Mouse (Mus musculus) spleen, adult 2 months (tissue): ENCODE measurements around the gene Slc39a11. TPM values are rescaled to one million over a fixed set of nuclear protein-coding genes. Genes with fewer than 3 reads are reported as not detected.

ENCODE experiments used
- DNase-seq, 2 experiments: peaks; one replicate each; pipeline versions ENCODE4 v3.0.0 to v3.0.0-alpha.2; 2012 to 2021; ENCODE audit warnings: low spot score in 2 of 2, low read depth in 1 of 2
- H3K27ac ChIP-seq: fragments of 200-500 bp; 2 replicates; pipeline ENCODE4 v1.5.1; 2012; ENCODE audit warnings: low read length, inconsistent platforms; ENCODE audit not compliant: insufficient read depth
- H3K27me3 ChIP-seq: fragments of 200-500 bp; 2 replicates; pipeline ENCODE4 v1.6.1; 2012; ENCODE audit warnings: mild to moderate bottlenecking, moderate library complexity, low read length, inconsistent platforms; ENCODE audit not compliant: control insufficient read depth, insufficient read depth
- H3K36me3 ChIP-seq: fragments of 200-500 bp; 2 replicates; pipeline ENCODE4 v1.6.1; 2012; ENCODE audit warnings: mild to moderate bottlenecking, low read length, inconsistent platforms; ENCODE audit not compliant: control insufficient read depth, insufficient read depth
- H3K4me1 ChIP-seq: fragments of 200-500 bp; 2 replicates; pipeline ENCODE4 v1.6.1; 2011; ENCODE audit warnings: inconsistent platforms; ENCODE audit not compliant: control insufficient read depth, insufficient read depth, insufficient read length
- H3K4me3 ChIP-seq: fragments of 200-500 bp; 2 replicates; pipeline ENCODE4 v1.5.1; 2011; ENCODE audit warnings: mild to moderate bottlenecking, inconsistent platforms; ENCODE audit not compliant: insufficient read depth, insufficient read length; ENCODE audit errors: extremely low read depth
- CTCF ChIP-seq: fragments of 200-500 bp; IDR thresholded peaks from 2 replicates; pipeline ENCODE4 v1.5.1; 2011; ENCODE audit warnings: mild to moderate bottlenecking, inconsistent platforms; ENCODE audit not compliant: insufficient read depth, insufficient read length, insufficient replicate concordance; ENCODE audit errors: extremely low read depth
- POLR2A ChIP-seq: fragments of 200-500 bp; IDR thresholded peaks from 2 replicates; pipeline ENCODE4 v1.6.1; 2011; ENCODE audit warnings: low read depth, low read length, inconsistent platforms
- WGBS: fragments of 180-500 bp; shearing (Covaris S2); methylation state at CpG from one replicate; pipeline ENCODE4 v1.1.7; 2018; 5-methylcytosine and 5-hydroxymethylcytosine counted together
- polyA plus RNA-seq: library from polyadenylated mRNA; depleted of rRNA; stranded (reverse); fragments of >200 nt; gene quantifications from 2 replicates; pipeline ENCODE4 v1.2.3, GENCODE M21; 2012

Gene Slc39a11
- polyA plus RNA-seq, 1 experiment: 11.6 TPM

DNA sequence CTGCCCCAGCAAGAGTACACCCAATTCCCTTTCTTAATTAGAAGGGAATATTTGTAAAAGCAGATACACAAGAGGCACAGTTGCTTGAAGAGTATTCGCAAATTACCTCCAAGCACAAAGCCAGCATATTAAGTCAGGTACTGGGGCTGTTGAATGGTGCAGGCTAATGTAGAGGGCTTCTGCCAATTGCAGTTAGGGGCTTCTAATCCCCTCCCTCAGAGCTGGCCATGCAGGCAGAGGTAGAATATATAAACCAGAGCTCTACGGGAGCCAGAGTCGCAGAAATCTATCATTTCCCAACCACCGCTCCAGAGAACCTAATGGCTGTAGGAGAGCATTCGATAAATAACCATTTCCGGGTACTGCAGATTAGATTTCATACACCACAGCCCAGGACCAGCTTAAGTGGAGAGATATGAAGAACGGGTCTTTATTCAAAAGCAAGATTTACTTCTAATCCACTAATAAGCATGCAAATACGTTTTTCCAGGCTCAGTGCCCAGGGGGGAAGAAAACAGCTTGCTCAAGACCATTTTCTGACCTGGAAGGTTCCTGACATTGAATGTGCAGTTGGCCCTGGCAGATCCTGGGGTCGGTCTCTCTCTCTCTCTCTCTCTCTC is 302.9 kb downstream of the Slc39a11 start:
- Histone ChIP-seq H3K36me3 (no peaks in the 10 kb centered on the region), H3K4me3 (no peak overlapping the region), H3K4me1 (no peaks in the 10 kb centered on the region), H3K27ac (no peak overlapping the region), H3K27me3 (no peaks in the 10 kb centered on the region)
- 93% methylated on average over 9 of the region's 9 CpGs for WGBS
- DNase-seq: no peak
- TF ChIP-seq CTCF (no peak), POLR2A (no peak)

DNA sequence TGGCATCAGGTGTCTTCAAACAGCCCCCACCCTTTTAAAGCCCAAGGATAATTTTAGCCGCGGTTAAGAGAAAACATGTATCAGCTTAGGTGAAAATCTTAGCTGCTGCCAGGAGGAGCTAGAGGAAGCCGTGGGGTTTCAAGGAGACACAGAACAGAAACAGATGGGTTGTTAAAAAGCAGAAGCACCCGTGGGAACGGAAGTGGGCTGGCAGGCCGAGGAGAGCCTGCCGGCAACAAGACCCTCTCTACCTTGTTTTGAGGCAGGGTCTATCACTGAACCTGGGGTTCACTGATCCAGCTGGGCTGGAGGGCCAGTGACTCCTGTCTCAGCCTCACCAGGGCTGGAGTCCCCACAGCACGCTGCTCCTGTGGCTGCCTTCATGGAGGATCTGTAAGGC is 310.1 kb downstream of the Slc39a11 start:
- H3K27ac ChIP-seq: peak overlapping the region; percentile 90
- 11% methylated on average over 8 of the region's 8 CpGs for WGBS
- no peaks in the 10 kb centered on the region for H3K27me3 ChIP-seq
- peak overlapping the region; percentile 31; the same call in 1 of the 2 replicates for H3K4me3 ChIP-seq
- DNase-seq: peak; percentile 43 to 59
- H3K4me1 ChIP-seq: peaks cover 11% of the 10 kb centered on the region; the same call in 1 of the 2 replicates
- TF ChIP-seq CTCF (no peak), POLR2A (no peak)
- no peaks in the 10 kb centered on the region for H3K36me3 ChIP-seq

DNA sequence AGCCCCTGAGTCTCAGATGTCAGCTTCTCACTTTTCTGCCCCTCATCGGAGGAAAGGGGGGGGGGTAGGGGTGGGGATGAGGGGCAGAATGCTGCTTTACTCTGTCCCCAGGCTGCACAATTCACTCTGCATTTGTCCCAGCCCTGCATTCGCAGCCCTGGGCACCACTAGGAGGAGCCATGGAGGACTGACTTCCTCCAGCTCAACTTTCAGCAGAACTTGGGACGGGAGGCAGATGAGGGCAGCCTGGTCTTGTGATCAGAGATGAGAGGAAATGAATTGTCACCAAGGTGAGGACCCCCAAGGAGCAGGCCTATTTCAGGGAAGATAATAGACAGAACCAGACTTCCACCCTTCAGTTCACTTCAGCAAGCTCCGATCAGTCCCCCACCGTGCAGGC is 311.3 kb downstream of the Slc39a11 start:
- no peak for TF ChIP-seq POLR2A
- no peak for TF ChIP-seq CTCF
- 38% methylated on average over 5 of the region's 5 CpGs for WGBS
- H3K4me1 ChIP-seq: peaks cover 15% of the 10 kb centered on the region; the same call in 1 of the 2 replicates

DNA sequence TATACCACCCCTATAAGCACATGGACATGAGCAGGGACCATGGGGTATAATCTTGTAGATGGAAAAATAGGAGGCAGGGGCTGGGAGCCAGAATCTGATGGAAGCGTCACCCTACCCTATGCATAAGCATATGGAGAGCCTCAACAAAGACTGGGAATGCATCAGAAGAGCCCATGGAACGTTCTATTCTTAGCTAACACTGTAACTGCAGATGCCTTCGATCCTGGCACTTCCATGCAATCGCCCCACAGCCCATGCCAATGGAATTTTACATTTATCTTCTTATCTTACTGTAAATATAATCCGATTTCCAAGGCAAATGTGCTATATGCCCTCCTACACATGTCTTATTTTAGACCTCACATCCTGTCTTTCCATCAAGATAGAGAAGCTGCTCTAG is 314.2 kb downstream of the Slc39a11 start:
- Histone ChIP-seq H3K36me3 (no peaks in the 10 kb centered on the region), H3K27ac (no peak overlapping the region), H3K4me1 (peaks cover 15% of the 10 kb centered on the region; the same call in 1 of the 2 replicates), H3K4me3 (no peak overlapping the region), H3K27me3 (no peaks in the 10 kb centered on the region)
- WGBS: 90% methylated on average over 5 of the region's 5 CpGs
- DNase-seq: no peak
- no peak for TF ChIP-seq POLR2A
- TF ChIP-seq CTCF: no peak

More for the DNA sequence above, 311.3 kb downstream of the Slc39a11 start:
- Histone ChIP-seq H3K4me3 (no peak overlapping the region), H3K27me3 (no peaks in the 10 kb centered on the region), H3K36me3 (no peaks in the 10 kb centered on the region), H3K27ac (peak overlapping the region; percentile 58)
- DNase-seq: peak in 1 of 2 experiments; percentile 29

DNA sequence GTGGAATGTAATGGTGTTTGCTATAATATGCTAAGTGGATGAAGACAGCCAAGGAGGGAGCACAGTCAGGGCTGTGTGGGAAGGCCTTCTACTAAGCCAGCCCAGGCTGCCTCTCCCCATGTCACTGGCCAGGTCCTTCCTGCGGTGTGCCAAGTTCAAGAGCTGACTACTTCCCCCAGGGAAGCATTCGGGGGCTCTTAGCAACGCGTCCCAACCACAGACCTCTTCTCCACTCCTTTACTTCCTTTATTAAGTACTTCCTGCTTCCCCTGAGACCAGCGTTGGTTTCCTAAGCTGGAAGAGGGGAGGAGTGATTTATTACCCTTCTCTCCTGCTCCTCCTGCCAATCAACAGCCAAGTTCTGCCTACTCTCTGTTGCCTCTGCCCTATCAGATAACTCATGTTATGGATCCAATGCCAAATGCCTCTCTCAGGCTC is 315.4 kb downstream of the Slc39a11 start:
- Histone ChIP-seq H3K27me3 (no peaks in the 10 kb centered on the region), H3K4me1 (peaks cover 15% of the 10 kb centered on the region; the same call in 1 of the 2 replicates), H3K27ac (no peak overlapping the region), H3K4me3 (no peak overlapping the region), H3K36me3 (no peaks in the 10 kb centered on the region)
- 17% methylated on average over 5 of the region's 5 CpGs for WGBS
- DNase-seq: no peak
- no peak for TF ChIP-seq CTCF
- no peak for TF ChIP-seq POLR2A

DNA sequence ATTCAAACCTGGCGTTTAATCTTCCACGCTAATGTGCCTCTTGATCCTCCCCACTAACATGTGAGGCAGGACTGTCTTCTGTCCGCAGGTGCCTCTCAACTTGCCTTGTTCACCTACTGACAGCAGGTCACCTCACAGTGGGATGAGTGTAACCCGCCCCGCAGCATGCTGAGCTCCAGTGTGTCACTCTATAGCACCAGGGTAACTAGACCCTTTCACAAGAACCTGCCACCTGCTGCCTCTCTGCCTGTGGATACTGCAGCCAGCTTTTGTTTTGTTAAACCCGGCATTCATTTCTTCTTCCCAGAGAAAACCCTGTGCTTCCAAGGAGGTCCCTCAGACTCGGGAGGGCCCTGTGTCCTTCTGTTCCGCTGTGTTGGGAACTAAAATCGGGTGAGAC is 316.3 kb downstream of the Slc39a11 start:
- Histone ChIP-seq H3K27ac (no peak overlapping the region), H3K27me3 (no peaks in the 10 kb centered on the region), H3K4me3 (no peak overlapping the region), H3K36me3 (no peaks in the 10 kb centered on the region), H3K4me1 (peaks cover 11% of the 10 kb centered on the region; the same call in 1 of the 2 replicates)
- no peak for DNase-seq
- 93% methylated on average over 9 of the region's 9 CpGs for WGBS
- TF ChIP-seq POLR2A: no peak
- TF ChIP-seq CTCF: no peak

DNA sequence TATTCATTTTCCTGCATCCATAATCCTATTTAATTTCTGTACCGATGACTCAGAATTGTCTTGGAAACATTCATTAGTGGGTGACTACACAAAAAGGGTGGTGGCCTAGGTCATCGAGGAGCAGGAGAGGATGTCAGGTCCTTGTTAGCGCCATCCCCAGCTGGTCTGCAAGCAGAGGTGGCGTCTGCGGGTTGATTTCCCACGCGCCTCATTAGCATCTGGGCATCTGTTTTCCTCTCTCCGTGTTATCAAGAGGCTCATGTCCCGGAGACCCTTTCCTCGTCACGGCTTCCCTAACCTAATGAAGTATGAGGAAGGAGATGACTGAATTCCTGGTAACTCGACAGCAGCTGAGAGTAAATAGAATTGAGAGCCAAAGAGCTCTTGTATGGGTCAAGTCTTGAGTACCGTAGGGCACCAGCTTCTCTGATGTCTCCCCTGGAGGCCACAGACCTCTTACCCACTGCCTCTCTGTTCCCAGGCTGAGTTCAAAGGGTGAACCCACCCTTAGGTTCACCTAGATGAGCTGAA is 319.8 kb downstream of the Slc39a11 start:
- H3K4me1 ChIP-seq: peaks cover 8% of the 10 kb centered on the region; the same call in 1 of the 2 replicates
- no peaks in the 10 kb centered on the region for H3K27me3 ChIP-seq
- H3K36me3 ChIP-seq: no peaks in the 10 kb centered on the region
- H3K27ac ChIP-seq: no peak overlapping the region
- no peak overlapping the region for H3K4me3 ChIP-seq
- no peak for TF ChIP-seq POLR2A
- TF ChIP-seq CTCF: no peak
- DNase-seq: no peak
- 90% methylated on average over 13 of the region's 13 CpGs for WGBS
